Mouse (Mus musculus) testis, adult 2 months (tissue): ENCODE measurements around the gene Scamp4. TPM values are rescaled to one million over a fixed set of nuclear protein-coding genes. Genes with fewer than 3 reads are reported as not detected.

ENCODE experiments used
- H3K27ac ChIP-seq: fragments of 200-500 bp; 2 replicates; pipeline ENCODE4 v1.5.1; 2012; ENCODE audit warnings: low read depth, low read length; ENCODE audit not compliant: control insufficient read depth, insufficient read depth
- H3K27me3 ChIP-seq: fragments of 200-500 bp; 2 replicates; pipeline ENCODE4 v1.6.1; 2012; ENCODE audit warnings: mild to moderate bottlenecking, low read length, moderate library complexity; ENCODE audit not compliant: control insufficient read depth, insufficient read depth
- H3K36me3 ChIP-seq: fragments of 200-500 bp; 2 replicates; pipeline ENCODE4 v1.6.1; 2012; ENCODE audit warnings: mild to moderate bottlenecking, low read length; ENCODE audit not compliant: control insufficient read depth, insufficient read depth
- H3K4me1 ChIP-seq: fragments of 200-500 bp; 2 replicates; pipeline ENCODE4 v1.6.1; 2012; ENCODE audit warnings: low read length; ENCODE audit not compliant: control insufficient read depth, insufficient read depth
- H3K4me3 ChIP-seq: fragments of 200-500 bp; 2 replicates; pipeline ENCODE4 v1.5.1; 2012; ENCODE audit warnings: low read depth, mild to moderate bottlenecking, low read length, moderate library complexity, mixed read lengths; ENCODE audit not compliant: control insufficient read depth
- CTCF ChIP-seq: fragments of 200-500 bp; IDR thresholded peaks from 2 replicates; pipeline ENCODE4 v1.5.1; 2012; ENCODE audit warnings: low read depth, mild to moderate bottlenecking, inconsistent platforms, low read length, moderate library complexity; ENCODE audit not compliant: control insufficient read depth, insufficient read depth, insufficient replicate concordance
- POLR2A ChIP-seq: fragments of 200-500 bp; IDR thresholded peaks from 2 replicates; pipeline ENCODE4 v1.6.1; 2012; ENCODE audit warnings: low read depth, mild to moderate bottlenecking, inconsistent platforms, low read length, moderate library complexity; ENCODE audit not compliant: control insufficient read depth
- polyA plus RNA-seq: library from polyadenylated mRNA; depleted of rRNA; stranded (reverse); fragments of >200 nt; gene quantifications from 2 replicates; pipeline ENCODE4 v1.2.3, GENCODE M21; 2012; rRNA removed

The Scamp4 gene
- polyA plus RNA-seq, 1 experiment: 61.6 TPM

- Histone ChIP-seq H3K4me1 (peaks cover 21% of the 10 kb centered on the region), H3K27me3 (no peaks in the 10 kb centered on the region), H3K4me3 (no peak overlapping the region), H3K27ac (no peak overlapping the region), H3K36me3 (no peaks in the 10 kb centered on the region)
- no peak for TF ChIP-seq POLR2A
Measured at GRCm38 (mm10) chr10:80658194-80658840, 55.6 kb downstream of the Scamp4 start.

- Histone ChIP-seq H3K36me3 (no peaks in the 10 kb centered on the region), H3K27ac (no peak overlapping the region), H3K27me3 (no peaks in the 10 kb centered on the region), H3K4me1 (peaks cover 21% of the 10 kb centered on the region), H3K4me3 (no peak overlapping the region)
- TF ChIP-seq CTCF (no peak), POLR2A (no peak)
Measured at GRCm38 (mm10) chr10:80658841-80659202, 56.1 kb downstream of the Scamp4 start.

GRCm38 (mm10) chr10:80659213-80659612 lies 56.5 kb downstream of the Scamp4 start:
- Histone ChIP-seq H3K4me1 (peaks cover 21% of the 10 kb centered on the region), H3K36me3 (no peaks in the 10 kb centered on the region), H3K27me3 (no peaks in the 10 kb centered on the region), H3K27ac (no peak overlapping the region), H3K4me3 (no peak overlapping the region)
- TF ChIP-seq POLR2A (no peak), CTCF (no peak)

- Histone ChIP-seq H3K36me3 (no peaks in the 10 kb centered on the region), H3K27me3 (no peaks in the 10 kb centered on the region), H3K4me3 (no peak overlapping the region), H3K27ac (no peak overlapping the region), H3K4me1 (peaks cover 26% of the 10 kb centered on the region)
- TF ChIP-seq POLR2A: no peak
- peak; percentile 56; the same call in 1 of the 2 replicates for TF ChIP-seq CTCF
Measured at GRCm38 (mm10) chr10:80661149-80661548, 58.5 kb downstream of the Scamp4 start.

- Histone ChIP-seq H3K4me1 (peaks cover 14% of the 10 kb centered on the region), H3K36me3 (no peaks in the 10 kb centered on the region; the same call in 1 of the 2 replicates), H3K4me3 (no peak overlapping the region), H3K27me3 (no peaks in the 10 kb centered on the region), H3K27ac (no peak overlapping the region)
- TF ChIP-seq POLR2A (no peak), CTCF (no peak)
Measured at GRCm38 (mm10) chr10:80663485-80664196, 61.0 kb downstream of the Scamp4 start.

GRCm38 (mm10) chr10:80664197-80665015 lies 61.7 kb downstream of the Scamp4 start:
- H3K4me1 ChIP-seq: peaks cover 11% of the 10 kb centered on the region
- no peaks in the 10 kb centered on the region for H3K27me3 ChIP-seq
- no peaks in the 10 kb centered on the region; the same call in 1 of the 2 replicates for H3K36me3 ChIP-seq
- H3K27ac ChIP-seq: peak overlapping the region; percentile 75
- H3K4me3 ChIP-seq: no peak overlapping the region
- no peak for TF ChIP-seq POLR2A
- no peak for TF ChIP-seq CTCF

GRCm38 (mm10) chr10:80665016-80665380 lies 62.3 kb downstream of the Scamp4 start:
- Histone ChIP-seq H3K4me1 (peaks cover 14% of the 10 kb centered on the region), H3K27ac (peak overlapping the region; percentile 75), H3K4me3 (no peak overlapping the region), H3K36me3 (no peaks in the 10 kb centered on the region; the same call in 1 of the 2 replicates), H3K27me3 (no peaks in the 10 kb centered on the region)
- no peak for TF ChIP-seq POLR2A
- TF ChIP-seq CTCF: no peak

Other genes with a start within 250 kb of the Scamp4 start
- gene Plk5, start 246.4 kb upstream of the Scamp4 start, polyA plus RNA-seq: 1.3 and 1.7 TPM in 2 replicates
- gene Mex3d, start 215.2 kb upstream of the Scamp4 start, polyA plus RNA-seq: 596 and 686 TPM in 2 replicates
- gene Mbd3, start 203.3 kb upstream of the Scamp4 start, polyA plus RNA-seq: 135 and 153 TPM in 2 replicates
- gene Uqcr11, start 196.0 kb upstream of the Scamp4 start, polyA plus RNA-seq: 446 and 549 TPM in 2 replicates
- gene Tcf3, start 169.2 kb upstream of the Scamp4 start, polyA plus RNA-seq: 13.4 and 14.9 TPM in 2 replicates
- gene Onecut3, start 108.0 kb upstream of the Scamp4 start, polyA plus RNA-seq: 0.43 and 0.52 TPM in 2 replicates
- 1,123 and 1,230 TPM in 2 replicates for gene Atp8b3, start 63.7 kb upstream of the Scamp4 start, polyA plus RNA-seq
- 201 and 214 TPM in 2 replicates for gene Rexo1, start 41.3 kb upstream of the Scamp4 start, polyA plus RNA-seq
- 7.5 and 7.7 TPM in 2 replicates for gene Klf16, start 25.6 kb upstream of the Scamp4 start, polyA plus RNA-seq
- 246 and 291 TPM in 2 replicates for gene Abhd17a, start 12.5 kb upstream of the Scamp4 start, polyA plus RNA-seq
- 46.6 and 56.1 TPM in 2 replicates for gene Adat3, start within 50 bp of the Scamp4 start, polyA plus RNA-seq
- 1.9 and 2.1 TPM in 2 replicates for gene Gm49322, start 3.1 kb downstream of the Scamp4 start, polyA plus RNA-seq
- 1,079 and 1,184 TPM in 2 replicates for gene Csnk1g2, start 20.0 kb downstream of the Scamp4 start, polyA plus RNA-seq
- gene Btbd2, start 54.2 kb downstream of the Scamp4 start, polyA plus RNA-seq: 18.9 and 20.5 TPM in 2 replicates
- 53.5 and 60.4 TPM in 2 replicates for gene Mknk2, start 75.2 kb downstream of the Scamp4 start, polyA plus RNA-seq
- gene Mob3a, start 99.1 kb downstream of the Scamp4 start, polyA plus RNA-seq: 11.1 and 12.5 TPM in 2 replicates
- 339 and 385 TPM in 2 replicates for gene Izumo4, start 99.3 kb downstream of the Scamp4 start, polyA plus RNA-seq
- 178 and 195 TPM in 2 replicates for gene Ap3d1, start 139.4 kb downstream of the Scamp4 start, polyA plus RNA-seq
- gene Dot1l, start 152.3 kb downstream of the Scamp4 start, polyA plus RNA-seq: 168 and 189 TPM in 2 replicates
- gene Sf3a2, start 195.3 kb downstream of the Scamp4 start, polyA plus RNA-seq: 65.7 and 67.4 TPM in 2 replicates
- gene Plekhj1, start 195.8 kb downstream of the Scamp4 start, polyA plus RNA-seq: 41.4 and 45.8 TPM in 2 replicates
- 2.5 and 3.2 TPM in 2 replicates for gene Amh, start 202.4 kb downstream of the Scamp4 start, polyA plus RNA-seq
- gene Jsrp1, start 210.6 kb downstream of the Scamp4 start, polyA plus RNA-seq: 1.2 and 1.4 TPM in 2 replicates
- 261 and 275 TPM in 2 replicates for gene Oaz1, start 223.8 kb downstream of the Scamp4 start, polyA plus RNA-seq
- gene Lingo3, start 241.2 kb downstream of the Scamp4 start, polyA plus RNA-seq: 0.16 and 0.26 TPM in 2 replicates